Mouse (Mus musculus) heart, postnatal 0 days (tissue): ENCODE data around the gene Cyren.

ENCODE experiments used
- CTCF ChIP-seq: IDR thresholded peaks from 2 replicates; pipeline ENCODE4 v1.5.1; 2016; ENCODE audit warnings: antibody characterized with exemption, control low read depth, low read depth
- EP300 ChIP-seq: IDR thresholded peaks from 2 replicates; pipeline ENCODE4 v1.6.1; 2016; ENCODE audit warnings: antibody characterized with exemption, low read depth

DNA sequence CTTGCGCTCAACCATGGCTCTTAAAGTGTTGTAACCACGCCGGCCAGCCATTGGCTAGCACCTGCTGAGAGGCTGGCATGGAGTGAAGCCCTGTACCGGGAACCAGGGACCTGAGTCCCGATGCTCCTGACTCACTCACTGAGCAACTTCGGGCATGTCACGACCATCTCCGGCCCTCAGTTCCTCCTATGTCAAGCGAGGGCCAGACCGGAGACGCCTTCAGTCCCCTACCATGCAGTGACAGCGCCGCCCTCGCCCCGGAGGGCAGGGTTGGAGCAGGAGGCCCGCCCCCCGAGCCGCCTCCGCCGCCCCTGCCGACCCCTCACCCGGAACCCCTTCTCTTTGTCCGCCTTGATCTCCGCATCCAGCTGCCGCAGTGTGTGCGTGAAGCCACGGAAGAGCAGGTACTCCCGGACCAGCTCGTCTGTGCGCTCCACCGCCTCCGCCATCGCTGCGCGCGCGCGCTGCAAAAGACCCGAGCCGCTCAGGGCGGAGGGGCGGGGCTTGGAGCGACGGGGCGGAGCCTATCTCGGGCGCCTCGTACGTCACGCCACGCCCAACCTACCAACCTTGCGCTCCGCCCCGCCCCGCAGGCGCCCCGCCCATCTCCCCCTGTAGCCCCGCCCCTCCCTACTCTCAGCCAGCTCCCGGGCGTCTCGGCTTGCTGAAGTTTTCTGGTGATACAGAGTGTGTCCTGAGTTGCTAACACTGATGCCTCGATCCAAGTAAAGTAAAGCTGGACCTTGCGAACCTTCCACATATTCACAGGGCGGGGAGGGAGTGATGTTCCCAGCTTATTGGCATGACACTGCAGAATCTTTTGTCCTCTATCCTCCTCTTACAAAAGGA is 32.7 kb upstream of the Cyren start, which contains the start of gene Wdr91:
- TF ChIP-seq EP300 (no peak), CTCF (peak; percentile 27; the same call in 1 of the 2 replicates)
